Mouse (Mus musculus): ENCODE measurements around the gene Camta1.
"Not testable (repeated sequence)": the region's sequence is repeated elsewhere in the genome, so short reads cannot be mapped to it uniquely, and the experiment has no call there.

Gene Camta1

DNA sequence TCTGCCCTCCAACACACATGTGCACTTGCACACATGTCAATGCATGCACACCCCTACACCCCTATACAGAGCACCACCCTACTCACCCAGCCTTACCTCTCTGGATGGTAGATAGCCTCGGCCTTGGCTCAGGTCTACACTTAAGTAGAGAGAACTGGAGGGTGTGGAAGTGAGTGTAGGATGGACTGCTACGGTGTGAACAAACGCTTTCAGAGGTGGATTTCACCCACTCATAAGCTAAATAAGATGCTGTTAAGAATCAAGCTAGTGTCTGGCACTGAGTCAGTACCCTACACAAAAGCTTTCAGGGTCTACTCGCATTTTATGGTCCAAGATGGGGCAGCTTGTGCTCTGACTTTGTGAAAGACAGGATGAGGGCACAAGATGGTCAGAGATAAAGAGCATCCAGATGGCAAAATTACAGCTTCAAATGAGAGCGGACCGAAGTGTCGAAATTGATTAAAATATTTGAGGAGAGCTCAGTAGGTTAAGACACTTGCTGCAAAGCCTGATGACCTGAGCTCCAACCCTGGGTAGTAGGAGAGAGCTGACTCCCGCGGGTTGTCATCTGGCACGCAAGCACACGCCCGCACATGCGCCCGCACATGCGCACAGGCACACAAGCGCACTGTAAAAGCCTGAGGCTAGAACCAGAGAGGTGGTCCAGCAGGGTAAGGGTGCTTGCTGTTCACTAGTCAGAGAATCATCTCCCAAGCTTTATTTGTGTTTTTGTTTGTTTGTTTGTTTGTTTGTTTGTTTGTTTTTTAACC is 924.2 kb downstream of the Camta1 start:
- no peak for DNase-seq (ENCODE audit: extremely low spot score)

DNA sequence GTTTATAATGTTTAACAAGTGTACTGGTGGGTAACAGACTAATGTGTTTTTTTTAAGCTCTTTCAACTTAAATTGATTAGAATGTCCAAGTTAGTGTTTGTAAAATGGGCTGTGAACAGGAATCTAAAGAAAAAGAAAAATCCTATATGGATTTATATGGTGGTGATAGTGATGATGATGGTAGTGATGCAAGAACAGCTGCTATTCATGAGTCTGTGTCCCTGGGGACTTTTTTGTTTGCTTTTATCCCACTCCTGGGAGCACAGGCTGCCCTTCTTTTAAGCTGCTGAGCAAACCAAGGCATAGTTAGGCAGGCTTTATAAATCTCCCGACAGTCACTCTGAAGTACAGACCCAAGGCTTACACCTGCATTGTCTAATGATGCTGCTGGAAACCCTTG is 928.2 kb downstream of the Camta1 start:
- no peak for DNase-seq (ENCODE audit: extremely low spot score)

DNA sequence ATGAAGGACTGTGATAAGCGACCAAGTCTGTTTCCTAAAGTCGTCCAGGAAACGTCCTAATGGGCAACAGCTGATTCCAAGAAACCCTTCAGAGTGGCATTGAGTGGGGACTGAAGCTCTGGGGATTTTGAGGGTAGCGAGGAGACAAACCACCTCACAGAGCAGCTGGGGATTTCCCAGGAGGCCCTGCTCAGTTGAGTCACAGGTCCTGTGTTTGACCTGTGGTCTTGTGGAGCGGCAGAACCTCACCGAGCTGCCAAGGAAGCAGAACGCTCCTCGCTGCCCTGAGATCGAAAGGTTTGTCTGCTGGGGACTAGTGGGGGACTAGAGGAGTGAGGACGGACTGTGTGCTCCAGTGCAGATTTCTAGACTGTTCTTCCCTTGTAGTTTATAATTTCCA is 933.9 kb downstream of the Camta1 start:
- no peak for DNase-seq (ENCODE audit: extremely low spot score)

DNA sequence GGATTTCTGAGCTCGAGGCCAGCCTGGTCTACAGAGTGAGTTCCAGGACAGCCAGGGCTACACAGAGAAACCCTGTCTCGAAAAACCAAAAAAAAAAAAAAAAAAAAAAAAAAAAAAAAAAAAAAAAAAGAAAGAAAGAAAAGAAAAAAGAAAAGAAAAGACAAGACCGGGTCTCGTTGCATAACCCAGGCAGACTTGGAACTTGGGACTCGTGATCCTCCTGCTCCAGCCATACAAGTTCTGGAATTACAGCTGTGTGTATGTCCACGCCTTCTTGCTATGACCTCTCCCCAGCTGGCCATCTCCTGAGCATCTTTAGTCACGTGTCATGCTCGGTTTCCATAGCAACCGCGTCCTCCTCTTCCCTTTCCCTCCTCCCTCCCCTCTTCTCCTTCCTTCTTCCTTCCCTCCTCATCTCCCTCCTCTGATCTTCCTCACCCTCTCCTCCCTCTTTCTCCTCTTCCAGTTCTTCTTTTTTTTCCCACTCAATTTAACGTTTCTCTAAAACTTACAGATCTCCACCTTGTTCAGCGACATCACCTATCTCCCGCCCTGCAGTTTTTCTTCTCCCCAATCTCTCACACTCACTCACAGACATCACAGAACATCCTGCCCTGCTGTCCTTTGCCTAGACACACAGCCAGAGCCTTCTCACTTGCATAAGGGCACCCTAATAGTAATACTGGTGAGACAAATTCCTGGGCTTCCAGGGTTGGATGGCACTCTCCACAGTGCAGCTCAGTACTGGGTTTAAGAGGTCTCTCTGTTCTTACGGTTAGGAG is 934.6 kb downstream of the Camta1 start:
- no peak for DNase-seq (ENCODE audit: extremely low spot score)

DNA sequence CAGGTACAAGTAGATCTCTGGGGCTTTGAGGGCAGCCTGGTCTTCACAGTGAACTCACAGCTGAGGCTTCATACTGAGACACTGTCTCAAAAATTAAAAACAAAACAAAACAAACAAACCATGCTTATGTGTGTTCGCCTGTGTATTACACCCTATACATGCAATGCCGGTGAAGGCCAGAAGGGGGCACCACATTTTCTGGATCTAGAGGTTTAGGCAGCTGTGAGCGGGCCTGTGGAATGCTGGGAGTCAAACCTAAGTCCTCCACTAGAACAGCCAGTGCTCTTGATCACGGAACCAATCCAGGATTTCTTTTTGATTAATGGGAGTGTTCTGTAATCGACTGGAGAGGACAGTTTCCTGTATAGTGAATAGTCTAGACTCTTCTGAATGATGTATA is 935.8 kb downstream of the Camta1 start:
- no peak for DNase-seq (ENCODE audit: extremely low spot score)

DNA sequence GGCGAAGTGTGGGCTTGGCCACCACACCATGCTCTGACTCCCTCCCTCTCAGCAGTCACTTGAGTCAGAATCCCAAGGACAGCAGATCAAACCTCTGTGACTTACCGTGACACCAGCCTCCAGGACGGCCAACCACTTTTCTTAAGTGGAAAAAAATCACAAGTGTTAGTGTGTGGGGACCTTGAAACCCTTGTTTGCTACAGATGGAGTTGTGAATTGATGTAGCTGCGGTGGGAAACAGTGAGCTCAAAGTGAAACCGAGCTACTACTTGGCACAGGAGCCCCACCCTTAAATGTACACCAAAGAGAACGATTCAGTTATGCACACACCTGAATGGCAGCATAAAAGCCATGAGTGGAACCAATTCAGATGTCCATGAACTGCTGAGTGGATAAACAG is 936.7 kb downstream of the Camta1 start:
- no peak for DNase-seq (ENCODE audit: extremely low spot score)

DNA sequence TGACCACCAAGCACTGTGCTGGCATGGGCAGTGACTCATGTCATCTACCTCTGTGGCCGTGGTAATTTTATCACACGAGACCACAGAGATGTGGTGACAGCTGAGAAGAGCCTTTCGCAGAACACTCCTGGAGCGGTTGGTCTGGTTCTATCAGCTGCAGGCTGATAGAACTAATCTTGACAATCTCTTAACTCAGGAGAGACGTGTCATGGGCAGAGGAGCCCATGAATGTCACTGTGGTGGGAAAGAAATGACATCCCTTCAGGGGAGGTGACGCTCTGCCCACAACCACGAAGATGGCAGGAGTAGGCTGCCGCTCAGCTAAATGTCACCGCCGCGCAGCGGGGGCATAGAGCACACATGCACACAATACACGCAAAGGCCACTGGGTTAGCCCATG is 937.4 kb downstream of the Camta1 start:
- no peak for DNase-seq (ENCODE audit: extremely low spot score)

DNA sequence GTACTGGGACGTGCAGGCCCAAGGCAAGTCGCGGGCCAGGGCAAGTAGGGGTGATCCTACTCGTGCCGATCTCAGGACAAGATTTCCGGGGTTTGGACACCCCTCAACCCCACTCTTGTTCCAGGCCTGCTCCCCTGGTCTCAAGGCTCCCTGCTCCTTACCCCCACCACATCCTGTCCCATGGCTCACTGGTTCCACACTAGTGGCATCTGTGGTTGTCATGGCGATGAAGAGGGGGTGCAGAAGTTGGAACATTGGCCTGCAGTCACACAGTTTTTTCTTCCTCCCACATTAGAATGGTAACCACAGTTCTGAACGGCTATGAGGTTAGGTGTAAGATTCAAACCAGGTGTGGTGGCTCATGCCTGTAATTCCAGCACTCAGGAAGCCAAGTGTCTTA is 940.5 kb downstream of the Camta1 start:
- no peak for DNase-seq (ENCODE audit: extremely low spot score)

DNA sequence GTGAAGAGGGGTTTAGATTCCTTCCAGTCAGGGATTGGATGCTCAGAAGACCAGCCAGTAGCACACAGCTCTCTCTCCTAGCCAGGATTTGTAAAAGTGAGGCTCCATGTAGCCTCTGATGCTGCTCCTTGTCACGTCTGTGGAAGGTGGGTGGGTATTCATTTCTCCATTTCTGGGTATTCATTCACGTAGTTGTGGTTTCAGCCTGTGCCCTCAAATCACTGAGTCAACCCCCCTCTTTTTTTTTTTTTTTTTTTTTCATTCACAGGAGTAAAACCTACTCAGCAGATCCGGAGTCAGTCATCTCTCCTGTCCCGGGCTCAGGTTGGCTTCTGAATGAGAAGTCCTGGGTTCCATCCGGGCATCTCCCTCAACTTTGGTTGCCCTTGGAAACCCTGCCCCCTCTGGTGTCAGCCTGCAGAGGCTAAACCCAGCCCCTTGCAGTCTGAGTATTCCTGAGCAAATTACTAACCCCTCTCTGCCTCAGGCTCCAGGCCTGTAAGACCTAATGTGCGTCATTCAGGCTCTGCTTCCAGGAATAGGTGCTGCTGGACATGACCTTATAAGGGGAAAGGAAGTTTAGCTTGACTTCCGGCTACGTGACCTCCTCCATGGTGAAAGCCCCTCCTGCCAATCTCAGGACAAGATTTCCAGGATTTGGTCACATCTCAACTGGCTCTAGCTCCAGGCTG is 944.2 kb downstream of the Camta1 start:
- DNase-seq (ENCODE audit: extremely low spot score), result no peak

DNA sequence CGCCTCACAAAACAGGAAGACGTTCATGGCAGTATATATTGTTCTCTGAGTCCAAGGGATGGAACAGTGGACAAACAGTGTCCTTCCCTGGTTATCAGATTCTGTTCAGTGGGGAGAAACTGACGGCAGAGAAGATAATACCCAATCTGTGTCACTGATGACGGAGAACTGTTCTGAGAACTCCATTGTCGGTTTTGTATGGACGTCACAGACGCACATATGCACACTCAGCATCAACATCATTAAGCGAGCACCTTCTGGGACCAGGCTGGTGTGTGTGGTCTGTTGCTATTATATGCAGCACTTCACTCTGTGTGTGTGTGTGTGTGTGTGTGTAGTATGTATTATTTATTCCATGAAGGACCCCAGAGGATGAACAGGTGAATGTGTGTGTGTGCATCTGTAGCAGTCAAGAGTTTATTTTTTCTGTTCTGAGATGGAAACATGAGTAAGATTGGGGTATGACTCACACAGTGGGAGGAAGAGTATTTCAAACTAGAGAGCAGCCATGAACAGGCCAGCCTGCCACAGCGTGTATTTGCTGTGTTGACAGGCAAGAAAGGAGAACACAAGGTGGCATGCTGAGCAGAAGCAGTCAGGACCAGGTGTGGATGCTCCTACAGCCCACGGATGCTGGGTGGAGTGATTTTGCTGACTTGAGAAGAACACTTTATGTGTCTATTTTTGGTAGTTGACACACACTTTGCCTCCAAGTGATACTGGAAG is 946.3 kb downstream of the Camta1 start:
- no peak for DNase-seq (ENCODE audit: extremely low spot score)

DNA sequence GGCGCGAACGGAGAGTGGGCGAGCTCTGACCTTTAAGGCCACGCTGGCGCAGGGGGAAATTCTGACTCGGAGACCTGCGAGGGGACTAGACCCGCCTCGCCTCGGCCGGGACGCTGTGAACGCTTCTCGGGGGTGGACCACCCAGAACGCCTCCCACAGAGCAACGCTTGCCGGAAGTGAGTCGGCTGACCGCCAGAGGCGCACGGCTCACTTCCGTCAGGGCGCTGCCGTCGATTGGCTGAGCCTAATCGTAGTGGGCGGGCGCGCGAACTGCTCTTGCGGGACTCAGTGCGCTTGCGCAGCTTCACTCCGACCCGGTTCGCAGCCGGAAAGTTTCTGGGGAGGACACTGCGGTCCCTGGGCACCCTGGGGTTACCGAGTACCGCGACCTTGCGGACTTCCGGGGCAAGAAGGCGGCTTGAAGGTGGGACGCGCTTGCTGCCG is 947.4 kb downstream of the Camta1 start, which contains the start of the genes Park7 and Tnfrsf9:
Park7 (minus strand) TSS at position 148 of the 444 bp plus-strand sequence.
Tnfrsf9 (plus strand) TSS at position 273 of the 444 bp plus-strand sequence.
- peak; percentile 93 for DNase-seq (ENCODE audit: extremely low spot score)

DNA sequence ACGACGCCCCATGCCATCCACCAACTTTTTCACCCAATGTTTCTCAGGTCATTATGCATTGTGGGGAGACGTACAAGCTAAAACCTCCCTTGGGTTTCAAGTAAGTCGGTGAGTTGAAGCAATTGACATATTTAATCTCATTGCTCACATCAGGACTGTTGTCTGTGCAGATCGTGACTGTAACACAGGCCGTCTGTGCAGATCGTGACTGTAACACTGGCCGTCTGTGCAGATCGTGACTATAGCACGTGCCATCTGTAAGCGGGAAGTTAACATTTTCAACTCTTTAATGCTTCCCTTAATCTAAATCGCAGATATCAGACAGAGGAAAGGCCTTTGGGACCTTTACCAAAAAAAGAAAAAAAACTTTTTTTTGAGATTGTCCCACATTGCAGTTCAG is 947.9 kb downstream of the Camta1 start:
- no peak for DNase-seq (ENCODE audit: extremely low spot score)

DNA sequence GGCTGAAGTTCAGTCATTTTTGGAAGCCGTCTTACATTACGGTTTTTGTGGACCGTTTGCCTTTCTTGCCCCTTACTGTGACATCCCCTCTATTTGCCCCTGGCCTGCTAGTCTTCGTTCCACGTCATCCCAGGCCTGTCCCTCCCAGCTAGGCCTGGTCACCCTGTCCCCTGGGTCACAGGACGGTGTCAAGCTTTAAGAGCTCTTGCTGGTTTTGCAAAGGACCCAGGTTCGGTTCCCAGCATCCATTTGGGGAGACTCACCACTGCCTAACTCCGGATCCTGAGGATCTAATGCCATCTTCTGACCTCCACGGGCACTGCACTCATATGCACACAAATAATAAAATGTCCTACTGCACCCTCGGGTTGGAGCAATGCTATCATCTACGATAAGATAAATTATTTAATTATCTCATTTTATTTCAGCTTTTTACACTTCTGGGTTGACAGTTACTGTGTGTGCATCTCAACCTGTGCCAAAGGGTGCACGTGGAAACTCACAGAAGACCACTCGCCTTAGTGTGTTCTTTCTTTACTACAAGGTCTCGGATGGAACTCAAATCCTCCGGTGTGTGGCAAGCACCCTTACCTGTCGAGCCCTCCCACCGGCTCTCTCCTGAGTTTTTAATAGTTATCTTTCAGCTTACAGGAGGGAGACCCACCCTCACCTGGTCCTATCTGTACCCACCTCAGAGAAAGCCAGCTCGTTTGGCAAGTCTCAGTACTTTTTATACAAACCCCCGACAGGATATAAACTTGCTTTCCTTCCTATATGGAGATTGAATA is 951.3 kb downstream of the Camta1 start:
- DNase-seq (ENCODE audit: extremely low spot score), result no peak

DNA sequence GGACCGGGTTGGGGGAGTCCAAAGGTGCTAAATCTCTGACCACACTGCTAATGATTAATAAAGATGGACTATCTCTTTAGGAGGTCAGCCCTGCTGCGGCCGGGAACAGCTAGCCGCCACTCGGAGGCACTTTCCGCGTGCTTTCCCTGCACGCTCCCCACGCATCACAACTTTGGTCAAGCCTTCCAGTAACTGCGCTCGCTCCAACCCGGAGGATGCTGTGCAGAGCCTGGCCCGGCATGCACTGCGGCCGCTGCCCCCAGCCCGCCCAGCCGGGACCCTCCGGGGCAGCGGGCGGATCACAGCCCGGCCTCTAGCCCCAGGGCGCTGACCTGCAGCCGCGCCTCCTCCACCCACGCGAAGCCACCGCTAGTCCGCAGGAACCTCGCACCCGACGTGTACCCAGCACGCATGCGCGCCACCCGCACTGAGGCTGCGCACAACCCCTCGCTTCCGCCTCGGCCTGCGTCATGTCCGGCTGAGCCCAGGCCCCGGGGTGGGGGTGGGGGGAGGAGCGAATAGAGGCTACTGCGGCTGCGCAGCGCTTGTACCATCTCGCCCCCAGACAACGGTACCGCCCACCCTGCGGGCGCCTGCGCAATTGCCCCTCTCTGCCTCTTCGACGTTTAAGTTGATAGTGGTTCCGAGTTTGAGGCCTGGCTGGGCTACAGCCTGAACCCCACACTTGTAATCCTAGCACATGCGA is 952.1 kb downstream of the Camta1 start:
- peak; percentile 100 for DNase-seq (ENCODE audit: extremely low spot score)

DNA sequence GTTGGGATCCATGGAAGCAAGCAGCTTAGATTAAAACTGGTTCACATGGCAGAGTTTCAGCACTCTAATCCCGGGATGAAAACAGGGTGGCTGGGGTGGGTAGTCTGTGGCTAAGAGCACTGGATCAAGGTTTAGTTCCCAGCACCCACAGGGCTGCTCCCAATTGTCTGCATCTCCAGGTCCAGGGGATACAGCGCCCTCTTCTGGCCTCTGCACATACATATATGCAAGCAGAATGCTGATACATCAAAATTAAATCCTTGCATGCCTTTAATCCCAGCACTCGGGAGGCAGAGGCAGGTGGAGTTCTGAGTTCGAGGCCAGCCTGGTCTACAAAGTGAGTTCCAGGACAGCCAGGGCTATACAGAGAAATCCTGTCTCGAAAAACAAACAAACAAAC is 953.2 kb downstream of the Camta1 start:
- DNase-seq (ENCODE audit: extremely low spot score), result not testable (repeated sequence)

DNA sequence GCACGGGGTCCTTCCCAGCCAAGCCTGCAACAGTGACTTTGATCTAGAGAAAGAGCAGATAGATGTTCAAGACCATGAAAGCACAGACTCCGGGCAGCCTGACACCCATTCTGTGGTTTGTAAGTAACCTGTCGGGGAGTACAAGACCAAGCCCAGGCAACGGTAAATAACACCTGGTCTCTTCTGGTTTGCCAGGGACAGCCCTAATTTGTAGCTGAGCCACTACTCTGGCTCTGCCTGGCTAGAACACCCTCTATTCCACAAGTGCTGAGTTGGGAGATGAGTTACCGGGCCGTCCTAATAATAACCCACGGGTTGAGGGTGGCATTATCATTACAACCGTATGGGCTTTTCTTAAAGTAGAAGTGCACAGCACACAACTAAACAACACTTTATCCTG is 954.6 kb downstream of the Camta1 start:
- no peak for DNase-seq (ENCODE audit: extremely low spot score)

DNA sequence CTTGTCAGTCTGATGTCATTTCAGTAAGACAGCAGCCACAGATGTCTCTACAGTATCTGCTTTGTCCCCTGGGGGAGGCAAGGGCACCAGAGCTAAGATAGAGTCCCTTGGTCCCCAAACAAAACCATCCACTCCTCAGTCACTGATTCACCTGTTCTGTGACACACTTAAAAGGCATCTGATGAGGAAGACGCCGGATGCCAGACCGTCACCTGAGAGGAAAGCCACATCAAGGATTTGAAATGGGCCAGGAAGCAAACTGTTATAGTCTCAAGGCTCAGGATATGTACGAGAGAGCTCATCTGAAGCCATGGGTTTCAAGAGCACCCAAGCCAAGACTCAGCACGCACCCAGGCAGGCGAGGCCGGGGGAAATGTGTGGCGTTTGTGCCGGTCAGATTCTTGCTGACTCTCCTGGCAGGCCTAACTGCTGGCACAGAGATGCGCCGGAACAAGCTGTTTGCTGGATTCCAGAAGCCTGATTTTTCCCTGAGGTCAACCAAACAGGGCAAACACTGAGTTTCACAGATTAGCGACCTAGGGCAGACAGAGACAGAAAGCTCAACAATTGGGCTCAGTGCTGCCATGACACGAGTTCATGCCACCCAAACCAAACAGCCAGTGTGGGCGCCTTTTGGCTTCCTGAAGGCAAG is 958.5 kb downstream of the Camta1 start:
- DNase-seq (ENCODE audit: extremely low spot score), result no peak

DNA sequence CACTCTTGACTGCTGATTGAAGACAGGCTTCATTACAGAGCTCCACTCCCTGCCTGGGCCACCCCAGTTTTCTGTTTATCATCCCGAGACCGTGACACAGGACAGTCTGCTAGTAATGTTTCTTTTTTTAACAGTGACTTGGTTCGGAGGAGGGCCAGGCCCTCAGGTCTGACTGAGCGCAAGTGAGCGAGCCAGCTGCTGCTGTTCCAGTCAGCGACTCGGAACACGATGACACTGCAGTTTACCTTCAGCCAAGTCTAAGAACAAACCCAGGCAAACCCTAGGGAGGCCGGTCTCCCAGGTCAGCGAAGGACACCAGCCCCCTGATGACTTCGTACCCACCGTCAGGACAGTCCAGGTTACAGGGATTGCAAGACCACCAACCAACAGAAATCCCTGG is 959.6 kb downstream of the Camta1 start:
- no peak for DNase-seq (ENCODE audit: extremely low spot score)

DNA sequence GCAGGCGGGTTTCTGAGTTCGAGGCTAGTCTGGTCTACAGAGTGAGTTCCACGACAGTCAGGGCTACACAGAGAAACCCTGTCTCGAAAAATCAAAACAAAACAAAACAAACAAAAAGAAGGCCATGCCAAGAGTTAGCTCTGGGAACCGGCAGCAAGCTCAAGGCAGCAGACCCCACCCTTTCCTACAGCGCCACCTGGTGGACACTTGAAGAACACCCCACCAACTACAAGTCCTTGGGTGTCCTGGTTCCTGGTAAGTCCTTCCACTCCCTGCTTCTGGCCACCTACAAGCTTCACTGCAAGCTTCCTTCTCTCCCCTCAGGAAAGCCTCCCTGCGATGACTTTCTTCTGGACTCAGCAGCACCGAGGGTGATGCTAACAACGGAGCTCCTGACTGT is 960.0 kb downstream of the Camta1 start:
- peak; percentile 78 for DNase-seq (ENCODE audit: extremely low spot score)

DNA sequence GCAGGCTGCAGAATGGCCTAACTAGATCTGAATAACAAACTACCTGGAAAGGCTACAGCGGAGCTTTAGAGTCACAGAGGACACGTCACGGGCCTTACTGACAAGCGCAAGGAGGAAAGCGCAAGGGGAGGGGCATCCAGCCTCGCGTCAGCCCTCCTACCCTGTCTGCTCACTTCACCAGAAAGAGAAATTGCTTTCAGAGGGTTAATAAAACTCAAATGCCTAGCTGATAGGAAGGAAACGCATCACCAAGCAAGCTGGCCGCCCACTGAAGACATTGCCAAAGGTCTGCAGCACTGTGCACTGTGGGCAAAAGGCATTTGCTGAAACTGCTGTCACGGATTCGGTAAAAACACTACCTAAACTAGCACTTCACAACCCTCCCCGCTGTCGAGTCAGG is 961.2 kb downstream of the Camta1 start:
- DNase-seq (ENCODE audit: extremely low spot score), result no peak

Measured in embryo, embryonic 9.5 days (tissue).